Comparison of ENCODE assay signal across 10 mouse cellular contexts in the genomic region with DNA sequence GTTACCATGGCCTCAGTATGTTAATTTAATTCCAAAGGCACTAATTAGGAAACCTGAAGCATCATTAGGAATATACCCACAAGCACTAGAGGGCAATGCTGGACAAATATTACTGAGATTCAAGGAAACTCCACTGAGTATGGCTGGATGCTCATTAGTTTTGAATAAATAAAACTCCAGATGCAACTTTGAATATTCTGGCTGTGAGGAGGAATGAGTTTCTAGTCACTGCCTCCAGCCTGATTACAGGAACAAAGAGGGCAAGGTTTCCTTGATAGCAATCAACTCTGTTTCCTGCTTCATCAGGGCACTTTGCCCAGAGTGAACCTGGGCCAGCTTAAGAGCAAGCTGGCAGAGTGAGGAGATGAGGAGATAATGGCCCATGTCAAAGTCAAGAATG.
DNase-seq lines count a peak whose midpoint lies in the region; ATAC-seq lines count a peak whose summit lies in the region.
"Had no signal": no experiment of that assay in that cellular context is flagged by ENCODE, and none has a peak within 500 bp of the region (broad histone marks: within the 10 kb centered on the region; RNA-seq: fewer than 3 reads in every experiment).

No protein-coding gene starts in this region.

- H3K4me1 ChIP-seq in forebrain, embryonic 11.5 days (replicated peaks; ENCODE audit: control insufficient read depth, insufficient read depth, low read length): no peaks in the 10 kb centered on the region
- no peaks in the 10 kb centered on the region for H3K4me1 ChIP-seq in forebrain, embryonic 10.5 days
- H3K4me1 ChIP-seq: limb, embryonic 13.5 days had no signal

- no peaks in the 10 kb centered on the region for H3K9me3 ChIP-seq in forebrain, embryonic 11.5 days (ENCODE audit: control insufficient read depth, low read length)
- no peaks in the 10 kb centered on the region for H3K9me3 ChIP-seq in forebrain, embryonic 10.5 days
- H3K9me3 ChIP-seq: limb, embryonic 13.5 days had no signal

- ATAC-seq in forebrain, embryonic 11.5 days (replicated peaks; ENCODE audit: low FRiP score): peak; percentile 52
- 0 out of 2 replicates have a peak, but pooled peaks have one; percentile 20 for ATAC-seq in megakaryocyte progenitor cell, adult 5-6 weeks (replicated peaks; ENCODE audit: poor library complexity)
- ATAC-seq: CD4-positive, CD25-positive, alpha-beta regulatory T cell, adult 4 months had no signal

- H3K36me3 ChIP-seq in forebrain, embryonic 11.5 days (ENCODE audit: control insufficient read depth, insufficient read depth, low read length): no peaks in the 10 kb centered on the region
- no peaks in the 10 kb centered on the region for H3K36me3 ChIP-seq in forebrain, embryonic 10.5 days (replicated peaks)
- H3K36me3 ChIP-seq: limb, embryonic 13.5 days had no signal

- no peak overlapping the region for H3K4me3 ChIP-seq in forebrain, embryonic 11.5 days (ENCODE audit: low read depth, low read length)
- H3K4me3 ChIP-seq in forebrain, embryonic 10.5 days: no peak overlapping the region
- H3K4me3 ChIP-seq: limb, embryonic 13.5 days had no signal

- H3K27ac ChIP-seq in forebrain, embryonic 11.5 days (ENCODE audit: low read depth, low read length): no peak overlapping the region
- no peak overlapping the region for H3K27ac ChIP-seq in forebrain, embryonic 10.5 days
- H3K27ac ChIP-seq: limb, embryonic 13.5 days had no signal

- H3K27me3 ChIP-seq in forebrain, embryonic 11.5 days (ENCODE audit: control insufficient read depth, insufficient read depth, low read length): no peaks in the 10 kb centered on the region
- no peaks in the 10 kb centered on the region for H3K27me3 ChIP-seq in forebrain, embryonic 10.5 days (ENCODE audit: poor library complexity, severe bottlenecking)
- H3K27me3 ChIP-seq: limb, embryonic 13.5 days had no signal

- no peak overlapping the region for H3K4me2 ChIP-seq in forebrain, embryonic 11.5 days (ENCODE audit: low read depth, low read length, severe bottlenecking)
- H3K4me2 ChIP-seq: limb, embryonic 13.5 days had no signal

- no peak overlapping the region for H3K9ac ChIP-seq in forebrain, embryonic 11.5 days (ENCODE audit: low read length)
- H3K9ac ChIP-seq: limb, embryonic 13.5 days had no signal

- no peak for DNase-seq in forebrain, embryonic 11.5 days (ENCODE audit: low spot score)
- DNase-seq in forebrain, embryonic 10.5 days (ENCODE audit: extremely low spot score, low spot score): no peak
- peak; percentile 12 for DNase-seq in ovary, postnatal 36 days (ENCODE audit: low spot score)
- DNase-seq in ovary, adult 18-20 months (ENCODE audit: low spot score): no peak
- DNase-seq in kidney, adult 18-20 months: peak; percentile 4
- no peak for DNase-seq in neural tube, embryonic 10.5 days (ENCODE audit: extremely low spot score, low spot score)
- no peak for DNase-seq in right cerebral cortex, adult 2 months (ENCODE audit: low spot score in 2 of 2)

Comparison
In these comparisons a context has a peak if more than half of its experiments do, and no peak if none do; other contexts are left out.
1. DNase-seq: peak in ovary, postnatal 36 days (single experiment) and kidney, adult 18-20 months (single experiment); none in forebrain, embryonic 11.5 days (single experiment), forebrain, embryonic 10.5 days (single experiment), ovary, adult 18-20 months (single experiment), neural tube, embryonic 10.5 days (single experiment) and right cerebral cortex, adult 2 months (0 of 2).